Mouse (Mus musculus) c-Kit-negative CD71-positive TER-119-positive erythroid progenitor cells, embryonic 14.5 days (primary cell): Measurements from ENCODE around the gene 1700011M02Rik.
"Not testable (repeated sequence)": the region's sequence is repeated elsewhere in the genome, so short reads cannot be mapped to it uniquely, and the experiment has no call there.

Experiments used
- DNase-seq: peaks from one replicate; pipeline ENCODE4 v3.0.0-alpha.2; 2013; ENCODE audit warnings: low read depth, low spot score

The 1700011M02Rik gene

DNA sequence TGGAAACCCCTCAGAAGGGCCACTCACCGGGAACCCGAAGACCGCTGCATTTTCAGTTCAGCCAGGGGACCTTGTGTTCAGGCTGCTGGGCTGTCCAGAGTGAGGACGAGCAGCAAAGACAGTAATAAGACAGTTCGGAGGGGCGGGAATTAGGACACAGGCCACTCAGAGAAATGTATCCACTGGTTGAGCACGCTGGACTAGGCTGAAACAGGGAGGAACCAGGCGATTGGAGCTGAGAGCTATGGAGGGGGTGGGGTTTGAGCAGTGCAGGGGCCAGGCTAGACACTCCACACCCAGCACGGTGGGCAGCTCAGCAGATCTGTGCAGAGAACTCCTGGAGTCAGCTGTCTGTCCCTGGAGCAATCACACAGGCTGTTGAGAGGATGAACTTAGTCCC is at the start of gene 1700011M02Rik, which contains the start of gene Dmrtc1a:
TSS of gene 1700011M02Rik (plus strand) at position 319 of the 400 bp plus-strand sequence.
TSS of gene Dmrtc1a (minus strand) at position 101 of the 400 bp plus-strand sequence.
- not testable (repeated sequence) for DNase-seq

DNA sequence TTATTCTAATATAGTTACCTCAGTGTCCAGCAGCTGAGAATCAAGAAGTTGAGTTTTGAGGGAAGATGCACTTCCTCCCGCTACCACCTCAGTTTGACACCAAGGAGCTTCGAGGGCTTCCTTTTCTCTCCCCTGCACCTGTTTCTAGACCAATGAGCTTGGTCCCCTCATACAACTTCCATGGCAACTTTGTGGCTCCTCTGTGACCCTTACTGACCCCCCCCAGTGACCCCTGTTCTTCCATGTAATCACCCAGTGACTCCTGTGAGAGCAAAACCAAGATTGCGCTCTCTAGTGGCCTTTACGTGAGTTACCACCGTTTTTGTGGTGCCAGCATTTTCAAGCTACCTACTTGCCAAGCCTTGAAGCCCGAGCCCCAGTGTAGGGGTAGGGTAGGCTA is 40.8 kb upstream of the 1700011M02Rik start, which contains the start of gene 1700031F05Rik:
TSS of gene 1700031F05Rik (minus strand) at position 101 of the 400 bp plus-strand sequence.
- DNase-seq, result no peak

DNA sequence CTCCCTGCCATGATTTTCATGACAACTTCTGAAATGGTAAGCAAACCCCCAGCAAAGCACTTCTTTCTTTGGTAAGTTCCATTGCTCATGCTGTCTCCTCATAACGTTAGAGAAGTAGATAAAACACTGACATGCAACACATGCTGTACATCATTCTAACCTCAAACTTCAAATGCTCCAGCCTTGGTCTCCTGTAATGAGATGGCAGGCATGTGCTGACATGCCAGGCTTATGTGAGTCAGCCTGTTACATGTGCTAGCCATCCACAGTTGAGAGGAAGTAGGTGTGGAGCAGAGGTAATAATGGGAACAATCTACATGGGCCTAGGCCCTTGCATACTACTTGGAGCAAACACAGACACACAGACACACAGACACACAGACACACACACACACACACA is 6.1 kb downstream of the 1700011M02Rik start:
- not testable (repeated sequence) for DNase-seq

DNA sequence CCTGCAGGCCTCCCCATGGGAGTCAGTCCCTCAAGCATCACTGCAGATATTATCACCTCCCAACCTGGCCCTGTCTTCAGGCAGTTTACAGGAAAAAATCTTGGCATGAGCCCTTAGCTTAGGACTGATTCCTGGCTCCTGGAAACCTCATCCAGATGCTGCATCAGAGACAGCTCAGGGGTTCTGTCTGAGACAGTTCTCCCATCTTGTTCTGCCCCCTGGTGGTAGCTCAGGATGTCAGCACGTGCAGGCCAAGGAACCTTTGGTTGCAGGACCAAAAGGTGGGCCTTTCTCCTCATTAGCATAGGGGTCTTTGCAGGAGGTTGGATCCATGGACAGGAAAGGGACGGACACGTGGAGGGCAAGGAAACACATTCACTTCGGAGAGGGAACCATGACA is 18.0 kb downstream of the 1700011M02Rik start:
- DNase-seq, result not testable (repeated sequence)

DNA sequence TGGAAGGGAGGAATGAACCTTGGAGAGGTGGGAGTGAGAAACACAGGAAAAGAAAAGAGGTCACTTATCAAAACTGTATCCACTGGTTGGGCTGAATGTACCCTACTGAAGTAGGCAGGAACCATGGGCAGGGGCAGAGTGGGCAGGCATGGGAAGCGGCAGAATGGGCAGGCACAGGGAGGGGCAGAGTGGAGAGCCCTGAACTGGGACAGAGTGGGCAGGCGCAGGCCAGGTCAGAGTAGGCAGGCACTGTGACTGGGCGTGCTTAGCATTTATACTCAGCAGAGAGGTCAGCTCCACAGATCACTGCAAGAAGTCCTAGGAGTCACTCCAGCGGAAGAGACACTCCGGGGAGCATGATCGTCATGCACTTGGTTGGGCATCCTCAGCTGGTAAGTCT is 19.4 kb downstream of the 1700011M02Rik start, which contains the start of gene 1700018G05Rik:
TSS of gene 1700018G05Rik (plus strand) at position 301 of the 400 bp plus-strand sequence.
- not testable (repeated sequence) for DNase-seq

DNA sequence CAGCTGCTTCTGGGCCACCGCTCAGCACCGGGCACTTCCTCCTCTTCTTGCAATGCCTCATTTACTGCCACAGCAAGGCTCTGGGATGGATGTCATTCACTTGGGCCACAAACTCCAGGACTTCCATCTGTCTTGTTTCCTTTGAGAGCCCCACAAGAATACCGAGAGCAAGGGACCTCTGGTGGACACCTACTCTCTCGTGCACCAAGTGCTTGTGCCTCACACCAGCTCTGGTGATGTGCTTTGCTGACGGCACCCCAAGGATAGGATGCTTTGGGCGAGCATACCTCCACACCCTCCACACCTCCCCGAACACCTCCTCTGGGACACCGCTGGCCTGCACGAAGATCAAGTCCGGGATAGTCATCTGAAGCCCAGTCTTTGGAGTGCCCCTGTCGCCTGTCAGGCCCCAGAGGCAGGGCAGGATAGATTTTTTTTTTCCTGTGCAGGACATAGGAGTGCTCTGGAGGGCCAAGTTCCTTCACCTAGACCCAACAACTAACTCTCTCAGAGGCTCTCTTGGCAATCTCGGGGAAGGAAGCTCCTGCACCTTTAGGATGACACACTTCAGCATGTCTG is 24.4 kb downstream of the 1700011M02Rik start:
- no peak for DNase-seq

DNA sequence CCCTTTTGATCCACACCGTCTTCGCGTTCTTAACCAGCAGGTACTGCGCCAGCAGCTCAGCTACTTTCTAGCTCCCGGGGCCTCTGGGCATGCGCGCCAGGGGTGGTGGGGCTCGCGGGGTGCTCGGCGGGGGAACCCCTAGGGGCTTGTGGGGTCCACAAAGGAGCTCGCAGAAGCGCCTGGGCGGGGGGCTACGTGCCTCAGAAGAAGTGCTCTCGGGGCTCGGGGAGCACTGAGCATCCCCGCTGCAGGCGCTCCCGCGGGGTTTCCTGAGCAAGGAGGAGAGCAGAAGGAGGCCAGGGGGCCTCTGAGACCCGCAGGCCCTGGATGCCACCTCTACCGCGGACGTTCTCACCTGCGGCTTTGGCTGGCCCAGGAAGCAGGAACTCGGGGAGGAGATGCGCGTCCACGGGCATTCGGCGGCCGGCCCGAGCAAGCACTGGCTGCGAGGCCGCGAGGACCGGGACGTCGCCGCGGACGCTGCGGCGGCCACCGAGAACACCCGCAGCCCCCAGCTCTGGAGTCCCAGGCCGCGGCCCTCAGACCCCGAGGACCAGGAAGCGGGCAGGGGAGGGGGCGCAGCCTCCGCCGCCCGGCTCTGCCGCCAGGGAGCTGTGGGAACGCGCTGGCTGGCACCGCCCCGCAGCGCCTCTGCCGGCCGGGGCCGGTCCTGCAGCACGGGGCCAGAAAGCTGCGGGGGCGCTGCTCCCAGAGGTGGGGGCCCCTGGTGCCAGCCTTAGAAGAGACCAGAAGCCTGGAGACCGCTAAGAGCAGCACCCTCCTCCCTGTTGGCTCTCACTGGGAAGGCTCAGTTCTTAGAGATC is 25.1 kb downstream of the 1700011M02Rik start:
- DNase-seq, result no peak

DNA sequence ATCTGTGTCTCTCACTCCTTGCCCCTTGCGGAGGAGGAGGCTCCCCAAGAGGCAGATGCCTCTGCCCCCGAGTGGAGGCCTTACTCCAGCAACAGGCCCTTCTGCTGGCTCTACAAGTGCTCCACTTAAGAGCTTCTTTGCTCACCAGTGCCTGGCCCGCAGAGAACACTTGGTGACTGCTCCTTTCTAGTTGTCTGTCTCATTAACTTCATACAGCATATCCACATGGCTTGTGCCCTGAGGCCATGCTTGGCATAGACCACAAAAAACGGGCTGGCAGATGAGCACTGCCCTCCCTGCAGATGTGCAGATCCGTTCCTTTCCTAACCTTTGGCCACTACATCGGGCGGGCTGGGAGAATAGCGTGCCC is 25.7 kb downstream of the 1700011M02Rik start:
- no peak for DNase-seq

DNA sequence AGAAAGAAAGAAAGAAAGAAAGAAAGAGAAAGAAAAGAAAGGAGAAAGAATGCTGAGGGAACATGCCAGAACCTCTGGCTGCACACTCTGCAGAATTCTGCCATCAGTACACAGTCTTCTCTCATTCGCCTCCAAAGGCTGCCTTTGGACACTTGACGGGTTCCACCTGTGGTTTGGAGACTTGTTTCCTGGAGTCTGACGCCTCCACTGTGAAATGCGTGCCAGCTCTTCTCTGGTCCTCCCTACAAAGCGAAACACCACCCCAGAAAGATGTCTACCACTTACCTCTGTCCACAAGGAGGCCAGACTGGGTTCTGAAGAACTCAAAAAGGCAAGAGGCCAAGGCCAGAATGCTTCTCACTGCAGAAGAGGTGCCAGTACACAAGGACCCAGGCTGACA is 28.0 kb downstream of the 1700011M02Rik start:
- DNase-seq, result no peak

DNA sequence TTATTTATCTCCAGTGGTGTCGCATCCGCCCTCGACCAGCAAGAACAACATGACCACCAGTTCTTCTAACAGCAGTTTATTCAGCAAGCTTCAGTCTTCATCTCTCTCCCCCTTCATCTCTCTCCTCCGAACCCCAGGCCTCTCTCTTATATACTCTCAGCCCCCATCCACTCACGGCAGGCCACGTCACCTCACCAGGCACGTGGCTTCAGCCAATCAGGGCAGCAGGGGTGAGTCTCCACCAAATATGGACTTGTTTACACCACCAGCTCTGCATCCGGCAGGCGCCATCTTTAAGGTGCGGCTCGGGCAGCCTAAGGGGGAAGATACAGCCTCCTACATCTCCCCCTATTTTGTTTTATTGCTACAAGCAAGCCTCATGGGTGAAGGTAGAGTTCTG is 41.4 kb downstream of the 1700011M02Rik start:
- DNase-seq, result not testable (repeated sequence)

DNA sequence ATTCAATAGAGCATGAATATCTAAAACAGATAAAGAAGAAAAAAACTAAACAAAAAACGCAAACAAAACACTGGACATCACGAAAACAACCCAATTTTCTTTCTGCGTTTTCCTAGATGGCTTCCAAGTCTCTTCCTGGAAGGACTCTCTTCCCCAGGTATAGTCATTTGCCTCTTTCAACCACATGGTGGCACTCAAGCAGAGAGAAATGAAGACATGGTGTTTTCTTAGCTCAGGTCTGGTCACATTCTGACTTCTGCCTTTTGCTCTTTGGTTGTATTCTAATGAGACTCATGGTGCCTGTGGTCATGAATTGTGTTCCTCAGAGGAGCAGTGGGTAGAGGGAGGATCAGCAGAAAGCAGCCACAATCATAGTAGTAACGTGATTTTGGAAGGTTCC is 50.2 kb downstream of the 1700011M02Rik start:
- DNase-seq, result no peak
